Mouse (Mus musculus): ENCODE measurements around the gene Tspan17. TPM values are rescaled to one million over a fixed set of nuclear protein-coding genes. Genes with fewer than 3 reads are reported as not detected.

Gene Tspan17
- polyA plus RNA-seq, 1 experiment from 2014 or later = 15.4 TPM

DNA sequence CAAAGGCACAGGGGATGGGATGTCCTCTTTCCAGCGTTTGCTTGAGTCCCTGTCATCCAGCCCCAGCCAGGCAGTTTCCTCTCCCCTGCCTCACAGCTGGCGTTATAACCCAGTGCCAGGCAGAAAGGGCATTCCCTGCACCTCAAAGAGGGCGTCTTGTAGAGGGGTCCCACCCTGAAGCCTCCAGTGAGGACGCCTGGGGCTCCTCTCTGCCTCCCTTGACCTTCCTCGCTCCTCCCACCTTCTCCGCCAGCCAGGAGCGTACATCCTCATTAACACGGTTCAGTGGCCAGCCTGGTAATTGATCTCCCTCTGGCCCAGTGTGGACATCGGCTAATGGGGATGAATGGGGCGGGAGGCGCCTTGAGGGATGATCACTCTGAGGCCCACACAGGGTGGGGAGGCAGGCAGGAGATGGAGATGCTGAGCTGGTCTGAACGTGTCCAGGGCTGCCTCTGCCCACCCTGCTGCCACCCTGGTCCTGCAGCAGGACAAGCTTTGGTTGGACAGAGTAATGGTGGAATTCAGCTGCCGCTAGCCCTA lies 17.3 kb downstream of the Tspan17 start:
- Histone ChIP-seq H3K36me3 (ENCODE audit: control insufficient read depth, insufficient read depth, low read length) (no peaks in the 10 kb centered on the region), H3K9me3 (ENCODE audit: control insufficient read depth, low read length) (no peaks in the 10 kb centered on the region), H3K4me1 (replicated peaks; ENCODE audit: control insufficient read depth, insufficient read depth) (no peaks in the 10 kb centered on the region), H3K27me3 (ENCODE audit: control insufficient read depth, insufficient read depth, low read length) (no peaks in the 10 kb centered on the region), H3K9ac (ENCODE audit: low read length) (no peak overlapping the region), H3K4me2 (replicated peaks; ENCODE audit: low read depth) (no peak overlapping the region), H3K27ac (replicated peaks) (no peak overlapping the region), H3K4me3 (ENCODE audit: low read depth, low read length) (no peak overlapping the region)
- TF ChIP-seq CTCF (IDR thresholded peaks at IDR 0.05; ENCODE audit: low read depth) (no peak), EP300 (optimal IDR thresholded peaks at IDR 0.05) (no peak)
- peak; percentile 18; the same call in 1 of the 2 replicates for ATAC-seq (ENCODE audit: low FRiP score, low TSS enrichment)
- no peak for DNase-seq (ENCODE audit: low spot score)
- 44% methylated on average over 13 of the region's 13 CpGs for whole genome bisulfite sequencing

DNA sequence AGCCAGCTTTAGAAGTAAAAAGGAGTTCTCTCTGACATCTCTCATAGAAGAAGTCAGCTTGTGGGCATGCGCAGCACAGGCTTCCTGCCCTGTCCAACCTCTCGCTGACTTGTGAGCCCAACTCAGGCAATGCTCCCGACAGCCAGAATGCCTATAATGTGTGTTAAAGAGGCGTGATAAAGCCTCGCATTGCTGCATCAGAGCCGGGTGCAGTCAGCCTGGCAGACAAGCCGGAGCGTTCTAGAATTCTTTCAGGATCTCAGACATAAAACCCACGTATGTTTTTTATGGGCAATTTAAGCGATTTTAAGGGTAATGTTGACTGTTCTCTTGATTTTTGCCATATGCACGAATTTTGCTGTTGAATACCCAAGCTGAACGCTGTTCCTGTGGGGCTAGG lies 18.9 kb downstream of the Tspan17 start:
- TF ChIP-seq EP300 (optimal IDR thresholded peaks at IDR 0.05) (no peak), CTCF (IDR thresholded peaks at IDR 0.05; ENCODE audit: low read depth) (no peak)
- H3K27ac ChIP-seq (replicated peaks) = no peak overlapping the region
- no peak overlapping the region for H3K4me3 ChIP-seq (ENCODE audit: low read depth, low read length)
- ATAC-seq (ENCODE audit: low FRiP score, low TSS enrichment) (no peak), DNase-seq (ENCODE audit: low spot score) (no peak)
- WGBS = 73% methylated on average over 12 of the region's 12 CpGs
- no peaks in the 10 kb centered on the region for H3K9me3 ChIP-seq (ENCODE audit: control insufficient read depth, low read length)
- H3K9ac ChIP-seq (ENCODE audit: low read length) = no peak overlapping the region
- H3K36me3 ChIP-seq (ENCODE audit: control insufficient read depth, insufficient read depth, low read length) = no peaks in the 10 kb centered on the region
- no peaks in the 10 kb centered on the region for H3K27me3 ChIP-seq (ENCODE audit: control insufficient read depth, insufficient read depth, low read length)
- no peak overlapping the region for H3K4me2 ChIP-seq (replicated peaks; ENCODE audit: low read depth)
- H3K4me1 ChIP-seq (replicated peaks; ENCODE audit: control insufficient read depth, insufficient read depth) = no peaks in the 10 kb centered on the region

DNA sequence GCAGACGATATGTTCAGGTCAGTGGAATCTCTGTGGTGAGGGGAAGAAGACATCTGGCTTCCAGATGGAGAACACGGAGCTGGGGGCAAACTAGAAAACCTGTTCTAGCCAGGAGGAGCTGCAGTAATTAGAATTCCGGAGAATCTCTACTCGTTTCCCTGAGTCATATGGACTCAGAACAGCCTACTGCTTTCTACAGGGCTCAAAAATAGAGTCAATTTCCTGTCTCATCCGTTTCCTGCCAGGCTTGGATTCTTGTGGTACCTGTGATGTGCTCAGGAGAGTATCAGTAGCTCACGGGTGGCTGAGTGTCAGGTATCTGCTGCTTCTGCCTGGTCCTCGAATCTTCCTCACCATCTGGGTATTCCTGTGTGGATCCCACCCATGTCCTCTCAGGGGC lies 22.3 kb downstream of the Tspan17 start:
- no peak overlapping the region for H3K4me2 ChIP-seq (replicated peaks; ENCODE audit: low read depth)
- no peak overlapping the region for H3K4me3 ChIP-seq (ENCODE audit: low read depth, low read length)
- H3K9ac ChIP-seq (ENCODE audit: low read length) = no peak overlapping the region
- no peak overlapping the region for H3K27ac ChIP-seq (replicated peaks)
- WGBS = 59% methylated on average over 7 of the region's 7 CpGs
- ATAC-seq (ENCODE audit: low FRiP score, low TSS enrichment) = no peak
- no peaks in the 10 kb centered on the region for H3K27me3 ChIP-seq (ENCODE audit: control insufficient read depth, insufficient read depth, low read length)
- DNase-seq (ENCODE audit: low spot score) = no peak
- TF ChIP-seq CTCF (IDR thresholded peaks at IDR 0.05; ENCODE audit: low read depth) = no peak
- no peak for TF ChIP-seq EP300 (optimal IDR thresholded peaks at IDR 0.05)
- no peaks in the 10 kb centered on the region for H3K4me1 ChIP-seq (replicated peaks; ENCODE audit: control insufficient read depth, insufficient read depth)
- no peaks in the 10 kb centered on the region for H3K9me3 ChIP-seq (ENCODE audit: control insufficient read depth, low read length)
- no peaks in the 10 kb centered on the region for H3K36me3 ChIP-seq (ENCODE audit: control insufficient read depth, insufficient read depth, low read length)

DNA sequence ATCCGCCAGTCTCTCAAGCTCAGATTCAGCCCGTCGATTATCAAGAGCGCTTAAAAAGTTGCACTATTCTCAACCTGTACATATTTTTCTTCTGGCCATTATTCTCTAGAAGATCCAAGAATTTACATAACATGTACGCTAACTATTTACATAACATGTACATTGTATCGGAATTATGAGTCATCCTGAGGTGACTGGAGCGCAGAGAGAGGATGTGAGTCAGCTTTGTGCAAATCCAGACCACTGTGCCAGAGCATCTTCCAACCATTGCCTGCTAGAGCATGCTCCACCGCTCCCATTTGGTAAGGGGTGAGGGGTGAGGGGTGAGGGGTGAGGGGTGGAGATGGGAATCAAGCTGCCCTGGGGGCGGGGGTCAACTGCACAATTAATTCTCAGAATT lies 24.2 kb downstream of the Tspan17 start:
- WGBS = 72% methylated on average over 9 of the region's 9 CpGs

DNA sequence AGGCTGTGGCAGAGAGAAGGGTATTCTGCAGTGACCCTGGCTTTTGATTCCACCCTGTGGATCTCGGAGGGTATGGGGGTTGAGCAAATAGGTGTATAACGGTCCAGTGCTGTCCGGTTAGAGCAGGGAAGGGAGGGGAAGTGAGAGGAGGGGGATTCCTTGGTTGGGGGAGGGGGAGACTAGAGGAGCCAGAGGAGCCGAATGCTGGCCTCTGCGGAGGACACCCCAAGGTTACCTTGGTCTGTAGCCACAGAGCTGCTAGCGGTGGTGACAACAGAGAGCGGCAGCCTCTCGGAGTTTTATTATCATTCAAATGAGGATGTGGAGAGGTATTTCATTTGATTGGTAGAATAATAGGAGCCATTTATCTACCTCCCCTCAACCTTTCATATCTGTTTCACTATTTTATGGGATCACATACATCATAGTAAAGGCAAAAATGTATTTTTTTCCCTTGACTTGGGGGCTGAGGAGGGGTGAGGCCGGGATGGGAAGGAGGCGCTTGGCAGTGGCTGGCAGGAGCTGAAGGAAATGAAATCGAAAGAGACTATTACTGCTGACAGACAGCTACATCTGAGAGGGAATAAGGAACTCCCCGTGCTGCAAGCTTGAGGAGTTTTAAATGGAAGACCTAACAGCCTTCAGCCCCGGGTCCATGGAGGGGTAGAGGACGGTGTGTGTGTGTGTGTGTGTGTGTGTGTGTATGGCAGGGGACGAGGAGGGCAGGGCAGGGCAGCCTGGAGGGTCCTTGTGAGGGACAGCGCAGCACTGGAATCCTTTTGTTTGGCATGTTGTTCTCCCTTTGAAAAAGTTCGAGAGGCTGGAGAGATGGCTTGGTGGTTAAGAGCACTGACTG lies 29.4 kb downstream of the Tspan17 start:
- no peak for DNase-seq (ENCODE audit: low spot score)
- H3K4me2 ChIP-seq (replicated peaks; ENCODE audit: low read depth) = no peak overlapping the region
- WGBS = 30% methylated on average over 17 of the region's 17 CpGs
- no peak overlapping the region for H3K27ac ChIP-seq (replicated peaks)
- H3K9me3 ChIP-seq (ENCODE audit: control insufficient read depth, low read length) = no peaks in the 10 kb centered on the region
- no peaks in the 10 kb centered on the region for H3K27me3 ChIP-seq (ENCODE audit: control insufficient read depth, insufficient read depth, low read length)
- H3K36me3 ChIP-seq (ENCODE audit: control insufficient read depth, insufficient read depth, low read length) = no peaks in the 10 kb centered on the region
- H3K4me1 ChIP-seq (replicated peaks; ENCODE audit: control insufficient read depth, insufficient read depth) = no peaks in the 10 kb centered on the region
- no peak overlapping the region for H3K4me3 ChIP-seq (ENCODE audit: low read depth, low read length)
- ATAC-seq (ENCODE audit: low FRiP score, low TSS enrichment) = no peak
- no peak overlapping the region for H3K9ac ChIP-seq (ENCODE audit: low read length)
- TF ChIP-seq CTCF (IDR thresholded peaks at IDR 0.05; ENCODE audit: low read depth) (no peak), EP300 (optimal IDR thresholded peaks at IDR 0.05) (no peak)

More for the DNA sequence above, 24.2 kb downstream of the Tspan17 start:
- Histone ChIP-seq H3K9ac (ENCODE audit: low read length) (no peak overlapping the region), H3K4me3 (ENCODE audit: low read depth, low read length) (no peak overlapping the region), H3K27me3 (ENCODE audit: control insufficient read depth, insufficient read depth, low read length) (no peaks in the 10 kb centered on the region), H3K4me2 (replicated peaks; ENCODE audit: low read depth) (no peak overlapping the region), H3K36me3 (ENCODE audit: control insufficient read depth, insufficient read depth, low read length) (no peaks in the 10 kb centered on the region), H3K4me1 (replicated peaks; ENCODE audit: control insufficient read depth, insufficient read depth) (no peaks in the 10 kb centered on the region), H3K27ac (replicated peaks) (no peak overlapping the region), H3K9me3 (ENCODE audit: control insufficient read depth, low read length) (no peaks in the 10 kb centered on the region)
- TF ChIP-seq EP300 (optimal IDR thresholded peaks at IDR 0.05) (no peak), CTCF (IDR thresholded peaks at IDR 0.05; ENCODE audit: low read depth) (no peak)
- ATAC-seq (ENCODE audit: low FRiP score, low TSS enrichment) (no peak), DNase-seq (ENCODE audit: low spot score) (no peak)

DNA sequence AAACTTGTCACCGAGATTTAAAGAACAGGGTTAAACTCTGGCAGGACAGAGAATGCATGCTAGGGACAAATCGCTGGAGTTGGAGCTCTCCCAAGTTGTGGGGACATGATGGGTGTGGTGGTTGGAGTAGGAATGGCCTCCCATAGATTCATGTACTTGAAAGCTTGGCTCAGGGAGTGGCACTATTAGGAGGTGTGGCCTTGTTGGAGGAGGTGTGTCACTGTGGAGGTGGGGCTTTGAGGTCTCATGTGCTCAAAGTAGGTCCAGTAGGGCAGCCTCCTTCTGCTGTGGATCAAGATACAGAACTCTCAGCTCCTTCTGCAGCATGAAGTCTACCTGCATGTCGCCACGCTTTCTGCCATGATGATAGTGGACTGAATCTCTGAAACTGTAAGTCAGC lies 31.9 kb downstream of the Tspan17 start:
- WGBS = 78% methylated on average over 4 of the region's 4 CpGs
- no peak for TF ChIP-seq CTCF (IDR thresholded peaks at IDR 0.05; ENCODE audit: low read depth)
- TF ChIP-seq EP300 (optimal IDR thresholded peaks at IDR 0.05) = no peak
- no peak for DNase-seq (ENCODE audit: low spot score)
- no peaks in the 10 kb centered on the region for H3K36me3 ChIP-seq (ENCODE audit: control insufficient read depth, insufficient read depth, low read length)
- H3K9me3 ChIP-seq (ENCODE audit: control insufficient read depth, low read length) = no peaks in the 10 kb centered on the region
- H3K4me2 ChIP-seq (replicated peaks; ENCODE audit: low read depth) = no peak overlapping the region
- no peak for ATAC-seq (ENCODE audit: low FRiP score, low TSS enrichment)
- no peak overlapping the region for H3K9ac ChIP-seq (ENCODE audit: low read length)
- no peaks in the 10 kb centered on the region for H3K4me1 ChIP-seq (replicated peaks; ENCODE audit: control insufficient read depth, insufficient read depth)
- no peaks in the 10 kb centered on the region for H3K27me3 ChIP-seq (ENCODE audit: control insufficient read depth, insufficient read depth, low read length)
- no peak overlapping the region for H3K27ac ChIP-seq (replicated peaks)
- no peak overlapping the region for H3K4me3 ChIP-seq (ENCODE audit: low read depth, low read length)
